Mouse (Mus musculus) testis, adult 2 months (tissue): Measurements from ENCODE around the gene Gab2. TPM values are rescaled to one million over a fixed set of nuclear protein-coding genes. Genes with fewer than 3 reads are reported as not detected.
A peak's percentile ranks its signal among the peaks of the same experiment; 100 is the strongest.

ENCODE experiments used
- H3K27ac ChIP-seq: fragments of 200-500 bp; 2 replicates; pipeline ENCODE4 v1.5.1; 2012; ENCODE audit warnings: low read depth, low read length; ENCODE audit not compliant: control insufficient read depth, insufficient read depth
- H3K27me3 ChIP-seq: fragments of 200-500 bp; 2 replicates; pipeline ENCODE4 v1.6.1; 2012; ENCODE audit warnings: mild to moderate bottlenecking, low read length, moderate library complexity; ENCODE audit not compliant: control insufficient read depth, insufficient read depth
- H3K36me3 ChIP-seq: fragments of 200-500 bp; 2 replicates; pipeline ENCODE4 v1.6.1; 2012; ENCODE audit warnings: mild to moderate bottlenecking, low read length; ENCODE audit not compliant: control insufficient read depth, insufficient read depth
- H3K4me1 ChIP-seq: fragments of 200-500 bp; 2 replicates; pipeline ENCODE4 v1.6.1; 2012; ENCODE audit warnings: low read length; ENCODE audit not compliant: control insufficient read depth, insufficient read depth
- H3K4me3 ChIP-seq: fragments of 200-500 bp; 2 replicates; pipeline ENCODE4 v1.5.1; 2012; ENCODE audit warnings: low read depth, mild to moderate bottlenecking, low read length, moderate library complexity, mixed read lengths; ENCODE audit not compliant: control insufficient read depth
- CTCF ChIP-seq: fragments of 200-500 bp; IDR thresholded peaks from 2 replicates; pipeline ENCODE4 v1.5.1; 2012; ENCODE audit warnings: low read depth, mild to moderate bottlenecking, inconsistent platforms, low read length, moderate library complexity; ENCODE audit not compliant: control insufficient read depth, insufficient read depth, insufficient replicate concordance
- POLR2A ChIP-seq: fragments of 200-500 bp; IDR thresholded peaks from 2 replicates; pipeline ENCODE4 v1.6.1; 2012; ENCODE audit warnings: low read depth, mild to moderate bottlenecking, inconsistent platforms, low read length, moderate library complexity; ENCODE audit not compliant: control insufficient read depth
- polyA plus RNA-seq: library from polyadenylated mRNA; depleted of rRNA; stranded (reverse); fragments of >200 nt; gene quantifications from 2 replicates; pipeline ENCODE4 v1.2.3, GENCODE M21; 2012

Gene Gab2
- polyA plus RNA-seq, 1 experiment: 23.3 TPM

GRCm38 (mm10) chr7:97082219-97083101 lies 1.1 kb downstream of the Gab2 start:
- Histone ChIP-seq H3K4me3 (peak overlapping the region; percentile 89), H3K4me1 (peaks cover 15% of the 10 kb centered on the region), H3K27ac (peak overlapping the region; percentile 98), H3K36me3 (no peaks in the 10 kb centered on the region), H3K27me3 (no peaks in the 10 kb centered on the region)
- TF ChIP-seq CTCF: no peak
- peak; percentile 61; the same call in 1 of the 2 replicates for TF ChIP-seq POLR2A

GRCm38 (mm10) chr7:97083579-97083978 lies 2.2 kb downstream of the Gab2 start:
- no peaks in the 10 kb centered on the region for H3K27me3 ChIP-seq
- H3K27ac ChIP-seq: peak overlapping the region; percentile 98
- peak overlapping the region; percentile 74 for H3K4me3 ChIP-seq
- H3K36me3 ChIP-seq: no peaks in the 10 kb centered on the region
- TF ChIP-seq POLR2A (no peak), CTCF (no peak)
- H3K4me1 ChIP-seq: peaks cover 15% of the 10 kb centered on the region

GRCm38 (mm10) chr7:97084181-97084580 lies 2.8 kb downstream of the Gab2 start:
- TF ChIP-seq POLR2A (no peak), CTCF (no peak)
- no peaks in the 10 kb centered on the region for H3K36me3 ChIP-seq
- no peaks in the 10 kb centered on the region for H3K27me3 ChIP-seq
- H3K4me3 ChIP-seq: no peak overlapping the region
- H3K4me1 ChIP-seq: peaks cover 14% of the 10 kb centered on the region
- H3K27ac ChIP-seq: peak overlapping the region; percentile 80; the same call in 1 of the 2 replicates

- Histone ChIP-seq H3K27ac (no peak overlapping the region), H3K4me3 (no peak overlapping the region), H3K27me3 (no peaks in the 10 kb centered on the region), H3K36me3 (no peaks in the 10 kb centered on the region), H3K4me1 (peaks cover 12% of the 10 kb centered on the region)
- TF ChIP-seq POLR2A: no peak
- TF ChIP-seq CTCF: no peak
These were observed 3.9 kb downstream of the Gab2 start for GRCm38 (mm10) chr7:97085291-97085690.

- Histone ChIP-seq H3K4me1 (no peaks in the 10 kb centered on the region), H3K27me3 (no peaks in the 10 kb centered on the region), H3K4me3 (no peak overlapping the region), H3K36me3 (no peaks in the 10 kb centered on the region), H3K27ac (no peak overlapping the region)
- TF ChIP-seq CTCF (no peak), POLR2A (no peak)
These were observed 12.9 kb downstream of the Gab2 start for GRCm38 (mm10) chr7:97094241-97094640.

GRCm38 (mm10) chr7:97108119-97108518 lies 26.7 kb downstream of the Gab2 start:
- Histone ChIP-seq H3K36me3 (no peaks in the 10 kb centered on the region), H3K27me3 (no peaks in the 10 kb centered on the region), H3K27ac (no peak overlapping the region), H3K4me1 (no peaks in the 10 kb centered on the region), H3K4me3 (no peak overlapping the region)
- TF ChIP-seq CTCF (no peak), POLR2A (no peak)

- Histone ChIP-seq H3K27me3 (no peaks in the 10 kb centered on the region), H3K36me3 (no peaks in the 10 kb centered on the region), H3K27ac (no peak overlapping the region), H3K4me1 (no peaks in the 10 kb centered on the region), H3K4me3 (no peak overlapping the region)
- TF ChIP-seq CTCF: no peak
- no peak for TF ChIP-seq POLR2A
These were observed 47.6 kb downstream of the Gab2 start for GRCm38 (mm10) chr7:97128949-97129348.
